Mouse (Mus musculus): Measurements from ENCODE around the gene Vmp1. TPM values are rescaled to one million over a fixed set of nuclear protein-coding genes. Genes with fewer than 3 reads are reported as not detected.

Gene Vmp1
- polyA plus RNA-seq, 1 experiment = 1.3 TPM

DNA sequence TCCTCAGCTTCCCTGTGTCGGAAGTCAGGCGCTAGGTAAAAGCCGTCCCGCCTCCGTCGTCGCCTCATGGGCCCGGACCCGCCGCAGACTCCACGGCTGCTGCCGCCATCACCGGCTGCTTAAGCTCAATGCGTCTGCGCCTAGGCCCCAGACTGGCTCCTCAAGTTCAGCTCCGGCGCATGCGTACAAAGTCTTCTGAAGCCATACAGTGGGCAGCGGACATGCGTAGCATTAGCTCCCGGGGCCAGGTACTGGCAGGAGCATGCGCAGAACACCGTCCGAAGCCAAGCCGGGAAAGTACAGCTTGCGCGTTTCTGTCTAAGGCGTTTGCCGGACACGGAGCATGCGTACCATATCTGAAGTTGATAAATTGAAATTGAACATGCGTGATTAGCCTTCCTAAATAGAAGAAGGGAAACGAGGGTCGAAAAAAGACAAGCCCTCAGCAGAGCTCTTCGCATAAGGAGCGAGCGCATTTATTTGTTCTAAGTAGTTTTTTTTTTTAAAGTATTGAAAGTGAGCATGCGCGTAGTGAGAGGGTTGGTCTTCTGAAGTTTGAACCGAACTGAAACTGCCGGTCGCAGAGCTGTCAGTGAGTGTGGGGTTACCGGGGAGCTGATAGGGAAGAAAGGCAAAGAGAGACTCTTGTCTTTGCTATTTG is 138.9 kb downstream of the Vmp1 start, which contains the start of the genes Rps6kb1 and Tubd1:
Rps6kb1 (minus strand) TSS at position 167 of the 661 bp plus-strand sequence.
Tubd1 (plus strand) TSS at position 353 of the 661 bp plus-strand sequence.
- Histone ChIP-seq H3K4me1 (ENCODE audit: control insufficient read depth) (peaks cover 39% of the 10 kb centered on the region), H3K27me3 (ENCODE audit: control insufficient read depth) (no peaks in the 10 kb centered on the region), H3K9me3 (ENCODE audit: control insufficient read depth, low read length) (no peaks in the 10 kb centered on the region), H3K4me3 (replicated peaks) (peak within 1 kb of the TSS; percentile 86), H3K36me3 (ENCODE audit: control insufficient read depth) (peaks cover 31% of the 10 kb centered on the region)
- TF ChIP-seq TAL1 (IDR thresholded peaks at IDR 0.05; ENCODE audit: low read length) = no peak
- TF ChIP-seq GATA1 (IDR thresholded peaks at IDR 0.05; ENCODE audit: low read length) = no peak

DNA sequence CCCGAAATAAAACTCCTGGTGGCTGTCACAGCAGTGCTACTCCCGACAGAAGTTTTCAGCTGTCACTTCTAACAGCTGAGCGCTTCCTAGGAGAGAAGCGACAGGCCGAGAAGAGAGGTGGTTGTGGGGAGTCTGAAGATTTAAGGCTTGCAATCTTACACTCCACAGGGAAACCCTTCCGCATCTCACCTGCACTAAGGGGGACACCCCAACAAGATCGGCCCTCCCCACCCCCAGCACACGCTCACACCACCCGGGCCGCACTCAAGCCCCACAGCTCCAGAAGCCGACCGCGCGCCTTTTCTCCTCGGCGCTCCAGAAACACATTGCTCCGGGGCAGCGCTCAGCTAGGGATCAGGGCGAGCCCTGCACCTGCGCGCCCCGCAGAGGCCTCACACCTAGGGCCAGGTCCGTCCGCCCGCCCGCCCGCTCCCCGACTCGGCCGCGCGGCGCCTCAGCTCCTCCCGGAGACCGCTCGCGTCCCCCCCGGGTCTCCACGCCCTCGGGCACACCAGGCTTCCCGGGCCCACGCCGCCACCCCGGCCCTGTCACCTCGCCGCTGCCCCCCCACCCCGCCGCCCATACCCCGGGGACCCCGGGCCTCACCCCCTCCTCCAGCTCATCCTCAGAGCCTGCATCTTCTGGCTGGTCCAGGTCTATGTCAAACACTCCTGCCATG is 139.5 kb downstream of the Vmp1 start:
- peak overlapping the region; percentile 86 for H3K4me3 ChIP-seq (replicated peaks)
- no peaks in the 10 kb centered on the region for H3K9me3 ChIP-seq (ENCODE audit: control insufficient read depth, low read length)
- H3K27me3 ChIP-seq (ENCODE audit: control insufficient read depth) = no peaks in the 10 kb centered on the region
- H3K4me1 ChIP-seq (ENCODE audit: control insufficient read depth) = peaks cover 39% of the 10 kb centered on the region
- no peak for TF ChIP-seq GATA1 (IDR thresholded peaks at IDR 0.05; ENCODE audit: low read length)
- no peak for TF ChIP-seq TAL1 (IDR thresholded peaks at IDR 0.05; ENCODE audit: low read length)
- peaks cover 26% of the 10 kb centered on the region for H3K36me3 ChIP-seq (ENCODE audit: control insufficient read depth)

DNA sequence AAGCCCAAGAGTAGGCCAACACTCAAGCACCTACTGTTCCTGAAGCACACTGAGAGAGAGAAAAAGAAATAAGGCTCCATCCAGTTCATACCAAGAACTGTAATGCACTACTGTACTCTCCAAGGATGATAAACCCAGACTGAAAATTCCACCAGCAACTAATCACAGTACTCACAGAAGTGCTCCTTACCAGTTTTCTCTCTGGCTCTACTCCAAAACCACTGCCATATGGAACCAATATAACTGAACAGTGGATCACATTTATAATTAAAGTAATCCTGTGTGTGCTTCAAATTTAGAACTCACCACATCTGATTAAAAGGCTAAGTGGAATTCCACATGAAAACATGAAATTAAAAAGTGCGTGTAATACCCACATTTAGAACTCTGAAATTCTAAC is 140.8 kb downstream of the Vmp1 start:
- Histone ChIP-seq H3K4me3 (replicated peaks) (peak overlapping the region; percentile 86), H3K36me3 (ENCODE audit: control insufficient read depth) (peaks cover 22% of the 10 kb centered on the region), H3K27me3 (ENCODE audit: control insufficient read depth) (no peaks in the 10 kb centered on the region), H3K9me3 (ENCODE audit: control insufficient read depth, low read length) (no peaks in the 10 kb centered on the region), H3K4me1 (ENCODE audit: control insufficient read depth) (peaks cover 42% of the 10 kb centered on the region)
- no peak for TF ChIP-seq TAL1 (IDR thresholded peaks at IDR 0.05; ENCODE audit: low read length)
- no peak for TF ChIP-seq GATA1 (IDR thresholded peaks at IDR 0.05; ENCODE audit: low read length)

DNA sequence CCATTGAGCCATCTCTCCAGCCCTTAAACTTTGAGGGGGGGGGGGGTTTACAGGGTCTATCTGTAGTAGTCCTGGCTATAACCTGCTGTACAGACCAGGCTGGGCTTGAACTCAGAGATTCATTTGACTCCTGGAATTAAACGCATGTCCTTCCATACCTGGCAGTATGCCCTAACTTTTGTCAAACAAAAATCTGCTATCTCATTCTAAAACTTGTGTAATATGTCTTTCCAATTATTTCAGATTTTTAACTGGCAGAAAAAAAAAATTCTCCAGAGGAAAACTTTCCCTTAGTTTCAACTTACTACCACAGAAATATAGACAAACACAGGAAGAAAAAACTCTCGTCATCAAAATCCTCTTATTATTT is 143.2 kb downstream of the Vmp1 start:
- Histone ChIP-seq H3K27me3 (ENCODE audit: control insufficient read depth) (no peaks in the 10 kb centered on the region), H3K36me3 (ENCODE audit: control insufficient read depth) (peaks cover 22% of the 10 kb centered on the region), H3K9me3 (ENCODE audit: control insufficient read depth, low read length) (no peaks in the 10 kb centered on the region), H3K4me3 (replicated peaks) (no peak overlapping the region), H3K4me1 (ENCODE audit: control insufficient read depth) (peaks cover 30% of the 10 kb centered on the region)
- TF ChIP-seq TAL1 (IDR thresholded peaks at IDR 0.05; ENCODE audit: low read length) (no peak), GATA1 (IDR thresholded peaks at IDR 0.05; ENCODE audit: low read length) (no peak)

DNA sequence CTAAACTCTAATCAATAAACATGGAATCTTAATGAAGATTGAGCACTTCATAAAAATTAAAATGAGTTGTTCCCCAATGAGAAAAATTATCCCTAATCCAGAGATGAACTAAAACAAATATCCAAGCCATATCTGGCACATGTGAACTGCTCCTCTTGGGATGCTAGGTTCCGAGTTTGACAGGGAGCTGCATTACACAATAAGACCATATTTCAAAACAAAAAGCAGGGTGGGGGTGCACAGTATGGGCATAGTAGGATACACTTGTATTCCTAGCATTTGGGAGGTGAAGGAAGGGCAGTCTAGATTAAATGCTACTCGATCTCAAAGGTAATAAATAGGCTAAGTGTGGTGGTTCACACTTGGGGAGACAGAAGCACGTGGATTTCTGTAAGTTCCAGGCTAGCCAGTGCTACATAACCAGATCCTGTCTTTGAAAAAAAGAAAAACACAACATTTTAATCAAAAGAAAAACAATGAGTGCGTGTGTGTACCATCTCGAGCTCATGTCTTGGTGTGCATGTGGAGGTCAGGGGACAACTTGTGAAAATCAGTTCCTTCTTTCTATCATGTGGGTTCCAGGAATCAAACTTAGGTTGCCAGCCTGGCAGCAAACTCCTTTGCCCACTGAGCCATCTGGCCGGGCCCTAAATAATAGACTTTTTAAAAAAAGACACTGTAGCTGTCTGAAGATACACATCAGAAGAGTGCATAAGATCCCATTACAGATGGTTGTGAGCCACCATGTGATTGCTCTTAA is 143.7 kb downstream of the Vmp1 start:
- TF ChIP-seq TAL1 (IDR thresholded peaks at IDR 0.05; ENCODE audit: low read length) = no peak
- no peak for TF ChIP-seq GATA1 (IDR thresholded peaks at IDR 0.05; ENCODE audit: low read length)
- no peaks in the 10 kb centered on the region for H3K9me3 ChIP-seq (ENCODE audit: control insufficient read depth, low read length)
- H3K36me3 ChIP-seq (ENCODE audit: control insufficient read depth) = peaks cover 23% of the 10 kb centered on the region
- H3K4me3 ChIP-seq (replicated peaks) = no peak overlapping the region
- H3K4me1 ChIP-seq (ENCODE audit: control insufficient read depth) = peaks cover 30% of the 10 kb centered on the region
- no peaks in the 10 kb centered on the region for H3K27me3 ChIP-seq (ENCODE audit: control insufficient read depth)

DNA sequence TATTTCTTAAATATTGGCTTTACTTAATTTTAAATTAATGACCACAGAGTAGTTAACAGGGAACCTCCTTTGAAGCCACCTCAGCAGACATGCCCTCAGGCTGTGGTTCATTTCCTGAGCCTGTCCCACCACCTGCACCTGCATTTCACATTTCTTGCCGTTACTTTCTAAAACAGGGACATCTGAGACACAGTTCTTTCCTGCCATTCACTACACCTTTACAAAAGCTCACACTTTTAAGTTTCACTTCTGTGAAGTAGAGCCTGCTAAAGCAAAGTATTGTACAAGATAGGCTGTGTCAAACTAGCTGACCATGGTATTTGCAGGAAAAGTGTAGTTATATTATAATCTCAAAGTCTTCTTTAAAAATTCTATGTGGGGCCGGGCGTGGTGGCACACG is 144.8 kb downstream of the Vmp1 start:
- Histone ChIP-seq H3K36me3 (ENCODE audit: control insufficient read depth) (peaks cover 33% of the 10 kb centered on the region), H3K27me3 (ENCODE audit: control insufficient read depth) (no peaks in the 10 kb centered on the region), H3K4me1 (ENCODE audit: control insufficient read depth) (peaks cover 28% of the 10 kb centered on the region), H3K9me3 (ENCODE audit: control insufficient read depth, low read length) (no peaks in the 10 kb centered on the region), H3K4me3 (replicated peaks) (no peak overlapping the region)
- no peak for TF ChIP-seq TAL1 (IDR thresholded peaks at IDR 0.05; ENCODE audit: low read length)
- no peak for TF ChIP-seq GATA1 (IDR thresholded peaks at IDR 0.05; ENCODE audit: low read length)

DNA sequence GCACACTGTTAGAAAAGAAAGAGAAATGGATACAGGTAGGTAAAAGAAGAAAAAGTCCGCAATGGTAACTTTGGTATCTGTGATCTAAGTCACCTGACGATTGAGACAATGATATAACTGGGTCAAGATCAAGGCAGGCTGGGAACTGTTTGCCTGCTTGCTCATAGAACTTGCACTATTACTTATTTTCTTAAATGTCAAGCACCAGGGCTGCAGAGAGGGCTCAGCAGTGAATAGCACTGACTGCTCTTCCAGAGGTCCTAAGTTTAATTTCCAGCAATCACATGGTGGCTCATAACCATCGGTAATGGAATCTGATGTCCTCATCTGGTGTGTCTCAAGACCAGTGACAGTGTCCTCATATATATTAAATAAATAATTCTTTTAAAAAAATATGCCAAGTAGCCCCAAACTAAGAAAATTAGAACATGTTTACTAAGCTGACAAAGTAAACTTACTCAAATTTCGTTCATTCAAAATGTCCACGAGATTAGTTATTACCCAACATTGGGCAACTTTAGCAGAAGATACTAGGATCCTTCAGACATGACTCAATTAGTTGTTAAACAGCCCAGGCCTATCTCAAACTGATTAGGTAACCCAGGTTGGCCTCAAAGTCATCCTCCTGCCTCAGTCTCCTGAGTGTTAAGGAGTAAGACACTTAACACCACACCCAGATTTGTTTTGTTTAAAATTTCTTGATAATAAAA is 149.3 kb downstream of the Vmp1 start:
- Histone ChIP-seq H3K4me1 (ENCODE audit: control insufficient read depth) (peaks cover 4% of the 10 kb centered on the region), H3K9me3 (ENCODE audit: control insufficient read depth, low read length) (no peaks in the 10 kb centered on the region), H3K36me3 (ENCODE audit: control insufficient read depth) (peaks cover 57% of the 10 kb centered on the region), H3K27me3 (ENCODE audit: control insufficient read depth) (no peaks in the 10 kb centered on the region), H3K4me3 (replicated peaks) (no peak overlapping the region)
- TF ChIP-seq GATA1 (IDR thresholded peaks at IDR 0.05; ENCODE audit: low read length) (no peak), TAL1 (IDR thresholded peaks at IDR 0.05; ENCODE audit: low read length) (no peak)

Other genes with a start within 250 kb of the Vmp1 start
- 0.10 and 0.13 TPM in 2 replicates for gene Rnft1, start 199.2 kb downstream of the Vmp1 start, polyA plus RNA-seq (2012)
- 0.57 and 1.4 TPM in 2 replicates for gene Rps6kb1, start 139.0 kb downstream of the Vmp1 start, polyA plus RNA-seq (2012)
- gene Tubd1, start 138.8 kb downstream of the Vmp1 start, polyA plus RNA-seq (2012) = 0.02 and 0.09 TPM in 2 replicates
- 0.08 and 0.16 TPM in 2 replicates for gene Ptrh2, start 149 bp upstream of the Vmp1 start, polyA plus RNA-seq (2012)
- 3.4 and 4.8 TPM in 2 replicates for gene Cltc, start 73.7 kb upstream of the Vmp1 start, polyA plus RNA-seq (2012)
- 0.25 and 0.38 TPM in 2 replicates for gene Dhx40, start 123.9 kb upstream of the Vmp1 start, polyA plus RNA-seq (2012)

All from erythroblast, embryonic 14.5 days (primary cell).